Mouse (Mus musculus) lung, embryonic 14.5 days (tissue): ENCODE results near the gene Pttg1. TPM values are rescaled to one million over a fixed set of nuclear protein-coding genes. Genes with fewer than 3 reads are reported as not detected.

Experiments
- ATAC-seq: fragments of 200-750 bp; cut with Nextera tagmentation; 2 replicates; pipeline ENCODE4 v1.8.0; 2017; ENCODE audit warnings: mild to moderate bottlenecking, moderate TSS enrichment, moderate library complexity; ENCODE audit not compliant: insufficient read depth
- DNase-seq: peaks from one replicate; pipeline ENCODE4 v3.0.0-alpha.2; 2015
- H3K27ac ChIP-seq: fragments of 300-500 bp; sonication (generic); 2 replicates; pipeline ENCODE4 v1.5.1; 2014; ENCODE audit warnings: low read depth, mild to moderate bottlenecking, moderate library complexity
- H3K27me3 ChIP-seq: fragments of 300-500 bp; sonication (generic); 2 replicates; pipeline ENCODE4 v1.6.1; 2014; ENCODE audit warnings: low read length, control low read depth; ENCODE audit not compliant: insufficient read depth
- H3K36me3 ChIP-seq: fragments of 300-500 bp; sonication (generic); 2 replicates; pipeline ENCODE4 v1.6.1; 2014; ENCODE audit warnings: control low read depth; ENCODE audit not compliant: insufficient read depth
- H3K4me1 ChIP-seq: fragments of 300-500 bp; sonication (generic); 2 replicates; pipeline ENCODE4 v1.6.1; 2014; ENCODE audit warnings: antibody characterized with exemption, control low read depth; ENCODE audit not compliant: insufficient read depth
- H3K4me2 ChIP-seq: fragments of 300-500 bp; sonication (generic); 2 replicates; pipeline ENCODE4 v1.6.1; 2014; ENCODE audit warnings: mild to moderate bottlenecking
- H3K4me3 ChIP-seq: fragments of 300-500 bp; sonication (generic); 2 replicates; pipeline ENCODE4 v1.5.1; 2014; ENCODE audit warnings: low read depth, low read length
- H3K9ac ChIP-seq: fragments of 300-500 bp; sonication (generic); 2 replicates; pipeline ENCODE4 v1.6.1; 2014
- H3K9me3 ChIP-seq: fragments of 300-500 bp; sonication (generic); 2 replicates; pipeline ENCODE4 v1.6.1; 2016; ENCODE audit warnings: low read depth, low read length, control low read depth
- CTCF ChIP-seq: IDR thresholded peaks from 2 replicates; pipeline ENCODE4 v1.5.1; 2016; ENCODE audit warnings: antibody characterized with exemption, low read depth
- whole genome bisulfite sequencing: fragments of 180-500 bp; shearing (Covaris S2); extraction: QIAGEN DNeasy Blood & Tissue Kit; methylation state at CpG from one replicate; pipeline ENCODE4 v1.1.7; 2014; 5-methylcytosine and 5-hydroxymethylcytosine counted together
- microRNA counts: library from miRNA; unstranded; fragments of <30 nt; microRNA quantifications from one replicate; lab custom pipeline; 2016
- microRNA-seq: library from miRNA; unstranded; fragments of <30 nt; microRNA quantifications from one replicate; pipeline ENCODE4, GENCODE M21; 2016; ENCODE audit warnings: borderline number of aligned reads
- polyA plus RNA-seq: library from polyadenylated mRNA; unstranded; fragments of >200 nt; fragmentation: Nextera tagmentation; extraction: Ambion mirVana; gene quantifications from 2 replicates; pipeline ENCODE4 v1.2.1, GENCODE M21; 2014

Gene Pttg1
- polyA plus RNA-seq, 1 experiment from 2014 or later, result 82.5 TPM

DNA sequence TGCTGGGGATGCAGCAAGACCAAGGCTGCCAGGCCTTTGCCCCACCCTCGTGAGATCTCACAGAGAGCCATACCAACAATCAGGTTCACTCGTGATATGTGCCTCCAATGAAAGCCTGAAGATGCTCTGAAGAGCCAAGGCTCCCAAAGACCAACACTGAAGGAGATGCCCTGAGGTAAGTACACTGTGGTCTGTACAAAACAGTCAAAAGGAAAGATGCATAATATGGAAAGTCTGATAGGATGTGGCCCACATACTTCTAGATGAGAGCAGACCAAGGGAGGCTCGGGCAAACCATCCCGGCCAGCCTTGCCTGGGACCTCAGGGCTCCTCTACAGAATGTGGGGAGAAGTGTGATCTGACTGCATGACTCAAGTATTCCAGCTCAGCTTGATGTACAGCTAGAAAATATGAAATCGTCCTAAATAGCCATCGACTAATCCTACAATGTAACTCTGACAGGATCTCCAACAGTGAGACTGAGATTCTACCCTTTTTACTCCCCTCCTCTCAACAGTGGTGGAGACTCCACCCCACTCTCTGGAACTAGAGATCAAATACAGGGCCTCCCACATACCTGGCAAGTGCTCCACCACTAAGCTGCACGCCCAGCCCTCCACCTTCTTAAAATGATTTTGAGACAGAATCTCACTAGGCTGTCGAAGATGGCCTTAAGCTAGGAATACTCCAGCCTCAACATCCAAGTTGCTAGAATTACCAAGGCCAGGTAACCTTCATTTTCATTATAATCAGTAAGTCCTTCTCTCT, 48.8 kb downstream of the Pttg1 start:
- Histone ChIP-seq H3K9ac (no peak overlapping the region), H3K27me3 (no peaks in the 10 kb centered on the region), H3K4me1 (no peaks in the 10 kb centered on the region), H3K9me3 (no peaks in the 10 kb centered on the region), H3K27ac (no peak overlapping the region), H3K4me2 (no peak overlapping the region), H3K36me3 (no peaks in the 10 kb centered on the region), H3K4me3 (no peak overlapping the region)
- 79% methylated on average over 8 of the region's 8 CpGs for WGBS
- DNase-seq (no peak), ATAC-seq (no peak)
- no peak for TF ChIP-seq CTCF

DNA sequence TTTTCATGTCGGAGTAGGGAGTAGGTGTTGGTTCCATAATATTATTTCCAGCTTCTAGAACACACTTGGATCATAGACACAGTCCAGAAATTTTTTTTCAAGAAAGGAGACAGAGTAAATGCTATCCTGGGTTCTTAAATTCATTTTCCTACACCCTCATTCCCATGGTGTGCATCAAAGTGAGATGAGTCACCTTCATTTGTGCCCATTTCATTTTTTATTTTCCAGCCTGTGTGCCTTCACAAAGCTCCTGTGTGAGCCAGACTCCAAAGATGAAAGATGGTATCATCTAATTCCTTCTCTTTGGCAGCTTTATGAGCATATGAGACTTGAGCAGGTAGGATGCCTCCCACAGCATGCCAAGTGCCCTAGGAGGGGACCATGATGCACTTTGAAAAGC, 49.5 kb downstream of the Pttg1 start:
- 93% methylated on average over 1 of the region's 1 CpGs for WGBS

DNA sequence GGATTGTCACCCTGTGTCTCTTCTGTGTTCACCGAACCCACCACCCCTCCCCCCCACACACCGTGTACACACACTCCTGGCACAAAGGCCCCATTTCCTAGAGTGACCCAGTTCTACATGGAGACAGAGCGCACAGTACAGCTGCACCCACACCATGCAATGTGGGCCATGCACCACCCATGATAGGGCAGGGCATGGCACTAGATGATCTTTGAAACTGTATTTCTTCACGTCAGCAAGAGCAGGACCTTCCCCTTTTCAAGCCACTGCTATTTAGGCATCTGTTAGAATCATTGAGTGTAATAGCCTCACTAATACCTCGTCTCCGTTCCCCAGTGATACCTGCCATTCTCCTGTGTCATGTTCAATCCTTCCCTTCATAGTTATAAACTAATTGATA, 51.1 kb downstream of the Pttg1 start:
- H3K27me3 ChIP-seq, result no peaks in the 10 kb centered on the region
- no peak overlapping the region for H3K9ac ChIP-seq
- H3K27ac ChIP-seq, result no peak overlapping the region
- ATAC-seq (no peak), DNase-seq (no peak)
- H3K4me3 ChIP-seq, result no peak overlapping the region
- no peak for TF ChIP-seq CTCF
- no peaks in the 10 kb centered on the region for H3K36me3 ChIP-seq
- H3K9me3 ChIP-seq, result no peaks in the 10 kb centered on the region
- no peak overlapping the region for H3K4me2 ChIP-seq
- no peaks in the 10 kb centered on the region for H3K4me1 ChIP-seq
- 83% methylated on average over 6 of the region's 6 CpGs for WGBS

More for the DNA sequence above, 49.5 kb downstream of the Pttg1 start:
- no peak for DNase-seq
- Histone ChIP-seq H3K27me3 (no peaks in the 10 kb centered on the region), H3K9ac (no peak overlapping the region), H3K4me1 (no peaks in the 10 kb centered on the region), H3K9me3 (no peaks in the 10 kb centered on the region), H3K4me3 (no peak overlapping the region), H3K27ac (no peak overlapping the region), H3K36me3 (no peaks in the 10 kb centered on the region), H3K4me2 (no peak overlapping the region)
- TF ChIP-seq CTCF, result no peak
- ATAC-seq, result no peak

DNA sequence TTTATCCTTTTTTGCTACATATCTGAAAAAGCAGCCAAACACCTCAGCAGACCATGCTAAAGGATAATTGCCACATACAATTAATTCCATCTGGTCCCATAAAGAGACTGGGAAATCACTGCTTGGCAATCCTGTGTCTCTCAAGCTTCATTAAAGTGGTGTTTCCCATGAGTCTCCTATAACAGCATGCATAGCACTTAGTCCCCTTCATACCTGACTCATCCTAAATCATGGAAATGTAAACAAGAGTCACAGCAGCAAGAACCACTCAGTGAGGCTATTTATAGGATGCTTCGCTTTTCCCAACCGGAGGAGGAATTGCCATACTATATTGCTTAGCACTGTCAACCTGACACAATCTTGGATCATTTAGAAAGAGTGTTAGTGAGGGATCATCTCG, 52.7 kb downstream of the Pttg1 start:
- ATAC-seq, result no peak
- H3K9me3 ChIP-seq, result no peaks in the 10 kb centered on the region
- no peak for TF ChIP-seq CTCF
- H3K27me3 ChIP-seq, result no peaks in the 10 kb centered on the region
- no peak overlapping the region for H3K9ac ChIP-seq
- WGBS, result 75% methylated on average over 3 of the region's 3 CpGs
- H3K4me2 ChIP-seq, result no peak overlapping the region
- H3K4me1 ChIP-seq, result no peaks in the 10 kb centered on the region
- H3K4me3 ChIP-seq, result no peak overlapping the region
- no peak overlapping the region for H3K27ac ChIP-seq
- no peaks in the 10 kb centered on the region for H3K36me3 ChIP-seq
- DNase-seq, result no peak

DNA sequence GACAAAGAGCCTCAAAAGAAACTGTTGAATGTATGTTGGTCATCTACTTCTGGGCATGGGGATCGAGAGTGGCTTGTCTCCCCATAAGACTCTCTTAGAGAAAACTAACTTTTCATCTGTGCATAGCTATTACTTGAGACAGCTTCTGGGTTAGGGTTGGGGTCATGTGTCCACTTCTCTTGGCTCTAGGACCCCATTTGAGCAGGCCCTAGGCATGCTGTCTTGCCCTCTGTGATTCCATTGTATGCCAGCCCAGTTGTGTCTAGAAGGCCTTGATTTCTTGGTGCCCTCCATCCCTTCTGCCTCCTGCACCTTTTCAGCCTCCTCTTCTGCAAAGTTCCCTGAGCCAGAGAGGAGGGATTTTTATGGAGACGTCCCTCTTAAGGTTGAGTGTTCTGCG, 54.2 kb downstream of the Pttg1 start:
- Histone ChIP-seq H3K4me1 (no peaks in the 10 kb centered on the region), H3K4me3 (no peak overlapping the region), H3K9me3 (no peaks in the 10 kb centered on the region), H3K4me2 (no peak overlapping the region), H3K9ac (no peak overlapping the region), H3K27me3 (no peaks in the 10 kb centered on the region), H3K36me3 (no peaks in the 10 kb centered on the region), H3K27ac (no peak overlapping the region)
- DNase-seq, result no peak
- no peak for TF ChIP-seq CTCF
- no peak for ATAC-seq
- 83% methylated on average over 3 of the region's 3 CpGs for whole genome bisulfite sequencing

MicroRNA genes within 50 kb of the gene (microRNA counts, 519-probe panel; counts per million panel counts)
- microRNA mmu-miR-146a (lab: Ali Mortazavi, UCI), result 3,755 counts per million, percentile 79 among the panel's probes with 10 or more counts

Small RNA genes lying within 50 kb of the gene (microRNA-seq; reads per million reads assigned to microRNA genes)
- 191 reads per million, percentile 56 among the genes with 10 or more reads in this experiment for gene Mir146

Other genes with a start within 250 kb of the Pttg1 start
- gene Slu7, start 7.5 kb upstream of the Pttg1 start, polyA plus RNA-seq, result 47.9 and 50.1 TPM in 2 replicates
- gene C1qtnf2, start 48.0 kb upstream of the Pttg1 start, polyA plus RNA-seq, result 2.1 and 2.2 TPM in 2 replicates
- gene Ccnjl, start 102.5 kb upstream of the Pttg1 start, polyA plus RNA-seq, result 28.1 and 32.9 TPM in 2 replicates
- gene 4933415A04Rik, start 160.8 kb upstream of the Pttg1 start, polyA plus RNA-seq, result 6.9 and 7.6 TPM in 2 replicates
- not detected in 2 replicates for gene Fabp6, start 175.3 kb upstream of the Pttg1 start, polyA plus RNA-seq